Mouse (Mus musculus) lung, embryonic 14.5 days (tissue): ENCODE measurements around the gene Ip6k3. TPM values are rescaled to one million over a fixed set of nuclear protein-coding genes. Genes with fewer than 3 reads are reported as not detected.
A peak's percentile ranks its signal among the peaks of the same experiment; 100 is the strongest.

Experiments
- ATAC-seq: fragments of 200-750 bp; cut with Nextera tagmentation; 2 replicates; pipeline ENCODE4 v1.8.0; 2017; ENCODE audit warnings: mild to moderate bottlenecking, moderate TSS enrichment, moderate library complexity; ENCODE audit not compliant: insufficient read depth
- DNase-seq: peaks from one replicate; pipeline ENCODE4 v3.0.0-alpha.2; 2015
- H3K27ac ChIP-seq: fragments of 300-500 bp; sonication (generic); 2 replicates; pipeline ENCODE4 v1.5.1; 2014; ENCODE audit warnings: low read depth, mild to moderate bottlenecking, moderate library complexity
- H3K27me3 ChIP-seq: fragments of 300-500 bp; sonication (generic); 2 replicates; pipeline ENCODE4 v1.6.1; 2014; ENCODE audit warnings: low read length, control low read depth; ENCODE audit not compliant: insufficient read depth
- H3K36me3 ChIP-seq: fragments of 300-500 bp; sonication (generic); 2 replicates; pipeline ENCODE4 v1.6.1; 2014; ENCODE audit warnings: control low read depth; ENCODE audit not compliant: insufficient read depth
- H3K4me1 ChIP-seq: fragments of 300-500 bp; sonication (generic); 2 replicates; pipeline ENCODE4 v1.6.1; 2014; ENCODE audit warnings: antibody characterized with exemption, control low read depth; ENCODE audit not compliant: insufficient read depth
- H3K4me2 ChIP-seq: fragments of 300-500 bp; sonication (generic); 2 replicates; pipeline ENCODE4 v1.6.1; 2014; ENCODE audit warnings: mild to moderate bottlenecking
- H3K4me3 ChIP-seq: fragments of 300-500 bp; sonication (generic); 2 replicates; pipeline ENCODE4 v1.5.1; 2014; ENCODE audit warnings: low read depth, low read length
- H3K9ac ChIP-seq: fragments of 300-500 bp; sonication (generic); 2 replicates; pipeline ENCODE4 v1.6.1; 2014
- H3K9me3 ChIP-seq: fragments of 300-500 bp; sonication (generic); 2 replicates; pipeline ENCODE4 v1.6.1; 2016; ENCODE audit warnings: low read depth, low read length, control low read depth
- CTCF ChIP-seq: IDR thresholded peaks from 2 replicates; pipeline ENCODE4 v1.5.1; 2016; ENCODE audit warnings: antibody characterized with exemption, low read depth
- WGBS: fragments of 180-500 bp; shearing (Covaris S2); extraction: QIAGEN DNeasy Blood & Tissue Kit; methylation state at CpG from one replicate; pipeline ENCODE4 v1.1.7; 2014; 5-methylcytosine and 5-hydroxymethylcytosine counted together
- polyA plus RNA-seq: library from polyadenylated mRNA; unstranded; fragments of >200 nt; fragmentation: Nextera tagmentation; extraction: Ambion mirVana; gene quantifications from 2 replicates; pipeline ENCODE4 v1.2.1, GENCODE M21; 2014

Gene Ip6k3
- polyA plus RNA-seq, 1 experiment from 2014 or later: not detected

DNA sequence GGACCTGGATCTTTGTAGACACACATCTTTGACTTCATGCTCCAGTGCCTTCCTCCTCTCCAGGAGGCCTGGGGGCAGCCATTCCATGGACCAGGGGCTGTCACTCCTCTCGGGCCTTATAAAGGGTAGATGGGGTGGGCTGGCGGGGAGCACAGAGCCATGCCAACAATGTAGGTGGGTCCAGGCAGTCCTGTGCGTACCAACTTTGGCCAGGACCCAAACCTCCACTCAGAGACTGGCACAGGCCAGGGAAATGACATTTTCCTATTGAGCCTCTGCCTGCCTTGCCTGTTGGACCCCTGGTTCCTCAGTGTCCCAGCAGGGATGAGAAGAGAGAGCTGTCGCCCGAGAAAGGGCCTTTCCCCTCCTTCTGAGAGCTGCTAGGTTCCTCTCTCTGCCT is 14.8 kb upstream of the Ip6k3 start:
- no peak overlapping the region for H3K4me2 ChIP-seq
- 77% methylated on average over 5 of the region's 5 CpGs for WGBS
- H3K36me3 ChIP-seq: no peaks in the 10 kb centered on the region
- TF ChIP-seq CTCF: no peak
- no peaks in the 10 kb centered on the region for H3K4me1 ChIP-seq
- H3K4me3 ChIP-seq: no peak overlapping the region
- no peak overlapping the region for H3K9ac ChIP-seq
- H3K9me3 ChIP-seq: no peaks in the 10 kb centered on the region
- DNase-seq (no peak), ATAC-seq (no peak)
- H3K27me3 ChIP-seq: no peaks in the 10 kb centered on the region
- H3K27ac ChIP-seq: no peak overlapping the region

DNA sequence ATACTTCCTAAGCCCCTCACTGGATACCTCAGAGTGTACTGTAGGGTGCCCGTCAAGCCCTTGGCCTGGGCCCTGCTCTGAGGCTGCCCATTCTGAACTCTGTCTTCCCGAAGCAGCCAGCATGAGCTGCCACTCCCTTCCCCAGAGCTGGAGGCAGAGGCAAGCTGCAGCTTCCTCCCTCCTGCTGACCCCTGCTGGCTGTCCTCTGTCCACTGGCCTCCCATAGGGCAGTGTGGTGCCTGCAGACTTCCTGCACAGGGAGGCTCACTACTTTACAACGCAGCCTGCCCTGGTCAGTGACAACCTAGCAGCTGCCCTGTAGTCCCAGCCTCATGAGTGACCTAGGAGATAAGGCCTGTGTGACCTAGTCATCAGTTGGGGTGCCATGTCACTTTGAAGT is 14.1 kb upstream of the Ip6k3 start:
- DNase-seq (peak; percentile 32), ATAC-seq (peak; percentile 28; the same call in 1 of the 2 replicates)
- no peaks in the 10 kb centered on the region for H3K36me3 ChIP-seq
- H3K4me1 ChIP-seq: no peaks in the 10 kb centered on the region
- no peak overlapping the region for H3K9ac ChIP-seq
- no peaks in the 10 kb centered on the region for H3K9me3 ChIP-seq
- peak; percentile 56 for TF ChIP-seq CTCF
- no peak overlapping the region for H3K4me3 ChIP-seq
- H3K27ac ChIP-seq: no peak overlapping the region
- H3K27me3 ChIP-seq: no peaks in the 10 kb centered on the region
- H3K4me2 ChIP-seq: no peak overlapping the region
- 39% methylated on average over 3 of the region's 3 CpGs for WGBS

DNA sequence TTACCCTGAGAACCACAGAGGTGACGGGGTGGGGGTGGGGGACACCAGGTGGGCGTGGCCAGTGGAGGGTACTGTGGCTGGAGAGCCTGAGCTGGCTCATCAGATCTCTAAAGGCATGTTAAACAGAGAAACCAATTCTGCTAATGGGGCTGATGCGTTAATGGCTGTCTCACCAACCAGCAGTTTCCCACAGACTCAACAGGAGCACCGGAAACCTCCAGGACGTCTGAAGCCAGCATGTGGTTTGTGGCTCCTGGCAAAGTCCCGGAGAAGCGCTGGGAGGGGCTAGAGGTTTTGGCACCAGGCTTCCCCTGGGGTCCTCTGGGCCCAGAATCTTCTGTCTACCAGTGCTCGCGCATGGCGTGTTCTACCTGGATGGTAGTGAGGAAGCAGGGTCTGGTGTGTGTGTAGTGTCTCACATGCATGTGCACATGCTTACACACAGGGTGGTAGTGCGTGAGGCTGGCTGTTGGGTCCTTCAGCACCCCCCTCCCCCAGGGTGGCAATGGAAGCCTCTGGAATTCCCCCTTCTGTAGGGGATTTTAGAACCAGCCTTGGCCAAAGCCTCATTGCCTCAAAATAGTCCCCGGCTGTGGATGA is 12.2 kb upstream of the Ip6k3 start:
- DNase-seq: no peak
- H3K4me2 ChIP-seq: no peak overlapping the region
- TF ChIP-seq CTCF: no peak

DNA sequence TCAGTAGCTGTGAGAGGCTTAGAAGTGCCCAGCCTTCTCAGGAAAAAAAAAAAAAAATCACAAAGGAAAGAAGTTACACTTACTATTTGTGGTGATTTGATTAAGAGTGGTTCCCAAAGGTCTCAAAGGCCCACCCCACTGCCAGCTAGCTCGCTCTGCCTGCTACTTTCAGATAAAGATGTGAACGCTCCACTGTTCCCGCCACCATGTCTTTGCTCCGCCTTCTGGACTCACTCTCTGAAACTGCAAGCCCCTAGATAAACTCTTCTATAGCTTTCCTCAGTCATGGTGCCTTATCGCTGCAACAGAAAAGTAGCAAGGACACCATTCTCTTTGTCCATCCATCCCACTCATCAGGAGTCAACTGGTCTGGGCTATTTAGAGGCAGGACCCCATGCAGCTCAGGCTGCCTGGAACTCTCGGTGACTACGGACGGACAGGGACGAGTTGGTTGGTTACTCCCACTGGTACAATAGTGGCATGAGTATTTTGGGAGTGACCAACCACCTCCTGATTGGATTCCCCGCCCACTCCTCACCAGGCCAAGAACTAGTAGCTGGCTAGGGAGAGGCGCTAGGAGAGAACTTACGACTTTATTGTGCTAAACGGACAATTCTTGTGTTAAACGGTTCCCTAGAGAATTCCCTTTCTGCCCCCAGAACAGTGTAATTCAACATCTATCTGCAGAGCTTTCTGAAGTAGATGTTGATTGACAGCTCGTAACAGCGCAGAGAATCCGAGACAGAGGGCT is 11.0 kb upstream of the Ip6k3 start:
- Histone ChIP-seq H3K4me1 (no peaks in the 10 kb centered on the region), H3K27me3 (no peaks in the 10 kb centered on the region), H3K9me3 (no peaks in the 10 kb centered on the region), H3K27ac (no peak overlapping the region), H3K9ac (no peak overlapping the region), H3K4me2 (no peak overlapping the region), H3K4me3 (no peak overlapping the region), H3K36me3 (no peaks in the 10 kb centered on the region)
- 91% methylated on average over 17 of the region's 17 CpGs for WGBS
- ATAC-seq (no peak), DNase-seq (no peak)
- TF ChIP-seq CTCF: no peak

More for the DNA sequence above, 12.2 kb upstream of the Ip6k3 start:
- 58% methylated on average over 12 of the region's 12 CpGs for WGBS
- Histone ChIP-seq H3K4me3 (no peak overlapping the region), H3K9ac (no peak overlapping the region), H3K9me3 (no peaks in the 10 kb centered on the region), H3K36me3 (no peaks in the 10 kb centered on the region), H3K27ac (no peak overlapping the region), H3K27me3 (no peaks in the 10 kb centered on the region), H3K4me1 (no peaks in the 10 kb centered on the region)
- ATAC-seq: no peak

DNA sequence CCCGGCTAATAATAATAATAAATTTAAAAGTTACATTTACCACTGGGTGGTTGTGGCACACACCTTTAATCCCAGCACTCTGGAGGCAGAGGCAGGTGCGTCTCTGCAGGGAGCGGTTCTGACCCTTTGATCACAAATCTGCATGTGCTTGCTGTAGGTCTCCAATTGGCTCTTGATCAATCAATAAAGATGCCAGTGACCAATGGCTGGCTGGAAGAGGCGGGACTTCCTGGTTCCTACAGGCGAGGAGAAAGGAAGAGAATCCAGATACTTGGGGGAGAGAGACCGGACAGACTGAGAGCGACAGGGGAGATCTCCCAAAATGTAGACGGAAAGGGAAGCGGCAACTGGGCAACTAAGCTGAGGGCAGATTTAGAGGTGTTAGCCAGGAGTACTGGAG is 10.4 kb upstream of the Ip6k3 start:
- 92% methylated on average over 9 of the region's 9 CpGs for WGBS
- no peak overlapping the region for H3K4me2 ChIP-seq
- H3K4me1 ChIP-seq: no peaks in the 10 kb centered on the region
- TF ChIP-seq CTCF: no peak
- H3K9ac ChIP-seq: no peak overlapping the region
- DNase-seq (no peak), ATAC-seq (no peak)
- H3K9me3 ChIP-seq: no peaks in the 10 kb centered on the region
- no peak overlapping the region for H3K27ac ChIP-seq
- H3K36me3 ChIP-seq: no peaks in the 10 kb centered on the region
- no peak overlapping the region for H3K4me3 ChIP-seq
- H3K27me3 ChIP-seq: no peaks in the 10 kb centered on the region

DNA sequence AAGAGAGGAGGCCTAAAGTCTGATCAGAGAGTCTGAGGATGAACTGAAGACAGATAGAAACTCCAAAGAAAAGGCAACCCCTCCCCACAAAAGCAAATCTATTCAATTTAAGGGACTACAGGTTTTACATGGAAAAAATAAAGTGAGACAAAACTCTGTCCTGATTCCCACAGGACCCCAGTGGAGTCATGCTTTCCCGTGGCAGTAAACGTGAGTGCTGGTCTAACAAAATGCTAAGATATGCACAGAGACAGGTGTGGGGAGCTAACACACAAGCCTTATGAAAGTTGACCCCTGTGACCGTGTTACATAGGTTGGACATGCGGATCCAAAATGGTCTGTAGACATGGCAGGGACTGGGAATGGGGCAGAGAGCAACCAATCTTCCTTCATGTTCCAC is 9.2 kb upstream of the Ip6k3 start:
- no peak overlapping the region for H3K4me2 ChIP-seq
- no peaks in the 10 kb centered on the region for H3K4me1 ChIP-seq
- H3K36me3 ChIP-seq: no peaks in the 10 kb centered on the region
- DNase-seq (no peak), ATAC-seq (no peak)
- no peak overlapping the region for H3K4me3 ChIP-seq
- no peaks in the 10 kb centered on the region for H3K9me3 ChIP-seq
- no peaks in the 10 kb centered on the region for H3K27me3 ChIP-seq
- no peak overlapping the region for H3K27ac ChIP-seq
- 81% methylated on average over 4 of the region's 4 CpGs for WGBS
- H3K9ac ChIP-seq: no peak overlapping the region
- no peak for TF ChIP-seq CTCF

DNA sequence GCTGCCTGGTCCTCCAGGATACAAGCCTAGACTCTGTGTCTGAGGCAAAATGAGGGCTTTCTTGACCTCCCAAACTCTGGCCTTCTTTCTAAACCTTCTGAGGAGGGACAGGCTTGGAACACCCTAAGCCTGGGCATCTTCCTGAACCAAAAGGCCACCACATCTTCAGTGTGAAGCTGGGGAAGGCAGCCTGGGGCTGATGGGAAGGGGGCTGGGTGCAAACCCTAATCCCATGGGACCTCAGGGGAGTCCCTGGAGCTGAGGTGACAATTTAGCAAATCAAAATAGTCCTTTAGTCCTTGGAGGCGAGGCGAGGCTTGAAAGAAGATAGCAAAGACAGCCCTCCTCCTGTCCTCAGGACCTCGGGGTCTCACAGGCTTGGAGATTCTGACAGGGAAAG is 8.7 kb upstream of the Ip6k3 start:
- H3K4me2 ChIP-seq: no peak overlapping the region
- no peak overlapping the region for H3K4me3 ChIP-seq
- H3K27ac ChIP-seq: no peak overlapping the region
- H3K9me3 ChIP-seq: no peaks in the 10 kb centered on the region
- WGBS: 72% methylated on average over 3 of the region's 3 CpGs
- H3K9ac ChIP-seq: no peak overlapping the region
- H3K4me1 ChIP-seq: no peaks in the 10 kb centered on the region
- no peaks in the 10 kb centered on the region for H3K27me3 ChIP-seq
- DNase-seq (no peak), ATAC-seq (no peak)
- TF ChIP-seq CTCF: no peak
- H3K36me3 ChIP-seq: no peaks in the 10 kb centered on the region
